Mouse (Mus musculus): ENCODE measurements around the gene Zfp345. TPM values are rescaled to one million over a fixed set of nuclear protein-coding genes. Genes with fewer than 3 reads are reported as not detected.

Zfp345 gene
- total RNA-seq (2023), result under 1 TPM in 1 of 2 experiments, not detected in 1; 0.36 TPM

GRCm38 (mm10) chr2:150484939-150485778, at the start of gene Zfp345:
TSS of gene Zfp345 (minus strand) at chr2:150485091.

GRCm38 (mm10) chr2:150451180-150451919, 33.5 kb downstream of the Zfp345 start, which contains the start of gene Zfp442:
TSS of gene Zfp442 (minus strand) at chr2:150451486.

Other genes with a start within 250 kb of the Zfp345 start
- gene Gm21994, start 229.5 kb downstream of the Zfp345 start, total RNA-seq (2023), result 10 to 100 TPM; 16.7 to 16.8 TPM
- under 1 TPM in 1 of 2 experiments, not detected in 1; 0.18 TPM for gene Gm14124, start 227.6 kb downstream of the Zfp345 start, total RNA-seq (2023)
- gene Gm10130, start 161.4 kb downstream of the Zfp345 start, total RNA-seq (2023), result 10 to 100 TPM in 1 of 2 experiments, 1 to 10 TPM in 1; 8.8 to 10.4 TPM
- 1 to 10 TPM; 3.8 to 4.2 TPM for gene 3300002I08Rik, start 122.3 kb downstream of the Zfp345 start, total RNA-seq (2023)
- 1 to 10 TPM; 2.1 to 3.3 TPM for gene Zfp442, start 33.6 kb downstream of the Zfp345 start, total RNA-seq (2023)
- 1 to 10 TPM; 1.1 to 1.7 TPM for gene Cst7, start 85.3 kb upstream of the Zfp345 start, total RNA-seq (2023)
- 10 to 100 TPM; 27.0 to 28.8 TPM for gene Apmap, start 123.5 kb upstream of the Zfp345 start, total RNA-seq (2023)
- gene Acss1, start 183.4 kb upstream of the Zfp345 start, total RNA-seq (2023), result 10 to 100 TPM; 28.1 to 37.7 TPM
- not detected for gene Vsx1, start 204.3 kb upstream of the Zfp345 start, total RNA-seq (2023)